Mouse (Mus musculus) cerebellum, adult 2 months (tissue): Measurements from ENCODE around the gene Arid2.

Source experiments
- CTCF ChIP-seq: fragments of 200-500 bp; IDR thresholded peaks from 2 replicates; pipeline ENCODE4 v1.5.1; 2011; ENCODE audit warnings: low read depth, mild to moderate bottlenecking, control low read depth, low read length, moderate library complexity, borderline replicate concordance; ENCODE audit not compliant: insufficient read depth
- POLR2A ChIP-seq: fragments of 200-500 bp; IDR thresholded peaks from 2 replicates; pipeline ENCODE4 v1.6.1; 2011; ENCODE audit warnings: low read length, control low read depth, borderline replicate concordance; ENCODE audit not compliant: insufficient read depth

DNA sequence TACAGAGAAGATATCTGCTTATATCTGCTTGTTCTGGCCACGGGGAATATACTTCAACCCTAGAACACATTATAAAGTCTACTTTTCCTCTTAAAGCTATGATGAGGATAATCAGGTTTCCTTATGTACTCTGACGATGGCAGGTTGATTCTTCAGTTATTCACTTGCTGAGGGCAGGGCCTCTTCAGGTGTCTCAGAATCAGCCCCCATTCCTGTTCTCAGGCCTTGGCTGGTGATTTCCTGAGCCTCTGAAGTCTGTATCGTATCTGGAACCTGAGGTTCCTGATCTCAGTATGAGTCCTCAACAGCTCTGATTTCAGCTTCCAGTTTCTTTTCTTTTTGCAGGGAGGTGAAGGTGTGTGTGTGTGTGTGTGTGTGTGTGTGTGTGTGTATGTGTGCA lies 22.7 kb upstream of the Arid2 start:
- TF ChIP-seq POLR2A (no peak), CTCF (no peak)
